Comparison of ENCODE assay signal across 8 mouse cellular contexts in genomic region chr4:129336291-129336690, GRCm38 (mm10). TPM values are rescaled to one million over a fixed set of nuclear protein-coding genes. Genes with fewer than 3 reads are reported as not detected.
DNase-seq lines count a peak whose midpoint lies in the region; ATAC-seq lines count a peak whose summit lies in the region.

No protein-coding gene starts in this region.

- DNase-seq in lung, postnatal 4 days, result no peak
- no peak for DNase-seq in spleen, adult 18-20 months
- no peak for DNase-seq in thymus, postnatal 10 days (ENCODE audit: low spot score in 2 of 2)
- DNase-seq in kidney, adult 9 months, result no peak

- peaks cover 21% of the 10 kb centered on the region for H3K4me1 ChIP-seq in lung, embryonic 16.5 days (replicated peaks; ENCODE audit: control insufficient read depth, insufficient read depth, low read length)
- H3K4me1 ChIP-seq in embryonic facial prominence, embryonic 12.5 days, result peaks cover 23% of the 10 kb centered on the region
- peaks cover 18% of the 10 kb centered on the region for H3K4me1 ChIP-seq in intestine, embryonic 16.5 days (ENCODE audit: control insufficient read depth, insufficient read depth, low read length)
- peaks cover 42% of the 10 kb centered on the region for H3K4me1 ChIP-seq in neural tube, embryonic 15.5 days

- no peaks in the 10 kb centered on the region for H3K27me3 ChIP-seq in lung, embryonic 16.5 days (ENCODE audit: control insufficient read depth, insufficient read depth, low read depth, low read length)
- no peaks in the 10 kb centered on the region for H3K27me3 ChIP-seq in embryonic facial prominence, embryonic 12.5 days
- no peaks in the 10 kb centered on the region for H3K27me3 ChIP-seq in intestine, embryonic 16.5 days (replicated peaks; ENCODE audit: control insufficient read depth, insufficient read depth, low read length)
- H3K27me3 ChIP-seq in neural tube, embryonic 15.5 days (replicated peaks), result no peaks in the 10 kb centered on the region

- 37% methylated on average over 14 of the region's 14 CpGs for WGBS in lung, embryonic 16.5 days
- 48% methylated on average over 14 of the region's 14 CpGs for WGBS in embryonic facial prominence, embryonic 12.5 days
- 41% methylated on average over 14 of the region's 14 CpGs for WGBS in intestine, embryonic 16.5 days
- WGBS in neural tube, embryonic 15.5 days, result 53% methylated on average over 14 of the region's 14 CpGs

- no peak for ATAC-seq in lung, embryonic 16.5 days (ENCODE audit: low read depth)
- no peak for ATAC-seq in embryonic facial prominence, embryonic 12.5 days (ENCODE audit: insufficient number of reproducible peaks, insufficient read depth, low FRiP score, low TSS enrichment)
- ATAC-seq in intestine, embryonic 16.5 days, result no peak
- ATAC-seq in neural tube, embryonic 15.5 days (ENCODE audit: low FRiP score), result no peak

- peak overlapping the region; percentile 86 for H3K4me2 ChIP-seq in lung, embryonic 16.5 days (ENCODE audit: low read depth, low read length)
- H3K4me2 ChIP-seq in embryonic facial prominence, embryonic 12.5 days (replicated peaks), result peak overlapping the region; percentile 76
- peak overlapping the region; percentile 76 for H3K4me2 ChIP-seq in intestine, embryonic 16.5 days (ENCODE audit: low read depth, low read length)
- peak overlapping the region; percentile 86 for H3K4me2 ChIP-seq in neural tube, embryonic 15.5 days

- peak overlapping the region; percentile 97 for H3K4me3 ChIP-seq in lung, embryonic 16.5 days (ENCODE audit: low read length)
- peak overlapping the region; percentile 95 for H3K4me3 ChIP-seq in embryonic facial prominence, embryonic 12.5 days
- peak overlapping the region; percentile 77 for H3K4me3 ChIP-seq in intestine, embryonic 16.5 days (ENCODE audit: low read length)
- peak overlapping the region; percentile 86 for H3K4me3 ChIP-seq in neural tube, embryonic 15.5 days (replicated peaks)

- H3K27ac ChIP-seq in lung, embryonic 16.5 days (ENCODE audit: low read length), result peak overlapping the region; percentile 100
- peak overlapping the region; percentile 98 for H3K27ac ChIP-seq in embryonic facial prominence, embryonic 12.5 days
- peak overlapping the region; percentile 99 for H3K27ac ChIP-seq in intestine, embryonic 16.5 days (ENCODE audit: low read length)
- H3K27ac ChIP-seq in neural tube, embryonic 15.5 days (replicated peaks), result peak overlapping the region; percentile 100

- H3K36me3 ChIP-seq in lung, embryonic 16.5 days (ENCODE audit: control insufficient read depth, insufficient read depth, low read length), result peaks cover 5% of the 10 kb centered on the region
- peaks cover 16% of the 10 kb centered on the region for H3K36me3 ChIP-seq in embryonic facial prominence, embryonic 12.5 days
- no peaks in the 10 kb centered on the region for H3K36me3 ChIP-seq in intestine, embryonic 16.5 days (ENCODE audit: control insufficient read depth, insufficient read depth, low read length)
- peaks cover 7% of the 10 kb centered on the region; the same call in 1 of the 2 replicates for H3K36me3 ChIP-seq in neural tube, embryonic 15.5 days

- H3K9me3 ChIP-seq in lung, embryonic 16.5 days (ENCODE audit: control insufficient read depth, low read length), result no peaks in the 10 kb centered on the region
- H3K9me3 ChIP-seq in embryonic facial prominence, embryonic 12.5 days, result no peaks in the 10 kb centered on the region
- H3K9me3 ChIP-seq in intestine, embryonic 16.5 days (ENCODE audit: control insufficient read depth, low read length), result no peaks in the 10 kb centered on the region
- no peaks in the 10 kb centered on the region for H3K9me3 ChIP-seq in neural tube, embryonic 15.5 days (replicated peaks)

- peak overlapping the region; percentile 82 for H3K9ac ChIP-seq in lung, embryonic 16.5 days (ENCODE audit: low read length)
- peak overlapping the region; percentile 62 for H3K9ac ChIP-seq in embryonic facial prominence, embryonic 12.5 days
- peak overlapping the region; percentile 76 for H3K9ac ChIP-seq in intestine, embryonic 16.5 days (ENCODE audit: low read depth, low read length)
- peak overlapping the region; percentile 51 for H3K9ac ChIP-seq in neural tube, embryonic 15.5 days (replicated peaks)

RNA-seq across cellular contexts. Expression of gene Zbtb8os, which starts 0.8 kb away (rescaled TPM):
- 45.5 and 47.3 TPM in 2 replicates for polyA plus RNA-seq in lung, embryonic 16.5 days (2015; fragmentation: Nextera tagmentation; extraction: Ambion mirVana)
- 38.9 and 43.7 TPM in 2 replicates for polyA plus RNA-seq in embryonic facial prominence, embryonic 12.5 days (2016; fragmentation: Nextera tagmentation; extraction: Ambion mirVana)
- polyA plus RNA-seq in intestine, embryonic 16.5 days (2015; fragmentation: Nextera tagmentation; extraction: Ambion mirVana), result 64.2 and 66.9 TPM in 2 replicates
- polyA plus RNA-seq in neural tube, embryonic 15.5 days (2015; fragmentation: Nextera tagmentation; extraction: Ambion mirVana), result 18.3 and 29.5 TPM in 2 replicates

RNA-seq across cellular contexts. Expression of gene Rbbp4, which starts 1.1 kb away (rescaled TPM):
- 356 and 390 TPM in 2 replicates for polyA plus RNA-seq in lung, embryonic 16.5 days (2015; fragmentation: Nextera tagmentation; extraction: Ambion mirVana)
- polyA plus RNA-seq in embryonic facial prominence, embryonic 12.5 days (2016; fragmentation: Nextera tagmentation; extraction: Ambion mirVana), result 487 and 522 TPM in 2 replicates
- 271 and 297 TPM in 2 replicates for polyA plus RNA-seq in intestine, embryonic 16.5 days (2015; fragmentation: Nextera tagmentation; extraction: Ambion mirVana)
- polyA plus RNA-seq in neural tube, embryonic 15.5 days (2015; fragmentation: Nextera tagmentation; extraction: Ambion mirVana), result 246 and 284 TPM in 2 replicates

RNA-seq across cellular contexts. Expression of gene Zbtb8a, which starts 41.6 kb away (rescaled TPM):
- polyA plus RNA-seq in lung, embryonic 16.5 days (2015; fragmentation: Nextera tagmentation; extraction: Ambion mirVana), result 21.7 and 22.0 TPM in 2 replicates
- polyA plus RNA-seq in embryonic facial prominence, embryonic 12.5 days (2016; fragmentation: Nextera tagmentation; extraction: Ambion mirVana), result 9.9 and 10.8 TPM in 2 replicates
- 13.6 and 14.0 TPM in 2 replicates for polyA plus RNA-seq in intestine, embryonic 16.5 days (2015; fragmentation: Nextera tagmentation; extraction: Ambion mirVana)
- polyA plus RNA-seq in neural tube, embryonic 15.5 days (2015; fragmentation: Nextera tagmentation; extraction: Ambion mirVana), result 18.2 and 20.2 TPM in 2 replicates

RNA-seq across cellular contexts. Expression of gene Sync, which starts 48.9 kb away (rescaled TPM):
- 0.50 and 0.75 TPM in 2 replicates for polyA plus RNA-seq in lung, embryonic 16.5 days (2015; fragmentation: Nextera tagmentation; extraction: Ambion mirVana)
- polyA plus RNA-seq in embryonic facial prominence, embryonic 12.5 days (2016; fragmentation: Nextera tagmentation; extraction: Ambion mirVana), result 1.1 and 1.2 TPM in 2 replicates
- polyA plus RNA-seq in intestine, embryonic 16.5 days (2015; fragmentation: Nextera tagmentation; extraction: Ambion mirVana), result 1.1 and 1.3 TPM in 2 replicates
- 2.7 and 2.9 TPM in 2 replicates for polyA plus RNA-seq in neural tube, embryonic 15.5 days (2015; fragmentation: Nextera tagmentation; extraction: Ambion mirVana)
